Mouse (Mus musculus): ENCODE measurements around the gene Gsk3a.

- no peak for TF ChIP-seq POLR2A (IDR thresholded peaks at IDR 0.05; ENCODE audit: control insufficient read depth, extremely low read depth, insufficient read depth, low read length, poor library complexity)
- TF ChIP-seq CTCF (IDR thresholded peaks at IDR 0.05; ENCODE audit: borderline replicate concordance, control insufficient read depth, extremely low read depth, insufficient read depth, low read length, poor library complexity) = no peak
Measured at GRCm38 (mm10) chr7:25240631-25241030, 3.0 kb upstream of the Gsk3a start.

Measured in thymus, adult 2 months (tissue).